Mouse (Mus musculus) spleen, postnatal 14 days (tissue): ENCODE results near the gene Vps37d.

Source experiments
- DNase-seq, 2 experiments: peaks; one replicate each; pipeline ENCODE4 v3.0.0; 2021 to 2022; ENCODE audit warnings: low spot score in 2 of 2

The Vps37d gene

GRCm38 (mm10) chr5:135077564-135078481 is at the start of gene Vps37d:
TSS of gene Vps37d (minus strand) at chr5:135078266.
- DNase-seq = peak; percentile 83 to 91

GRCm38 (mm10) chr5:135127669-135128068 is 49.6 kb upstream of the Vps37d start:
- no peak for DNase-seq

- DNase-seq = no peak
Measured at GRCm38 (mm10) chr5:135126121-135126520, 48.1 kb upstream of the Vps37d start.

GRCm38 (mm10) chr5:135120753-135121152 is 42.7 kb upstream of the Vps37d start:
- no peak for DNase-seq

- peak in 1 of 2 experiments; percentile 47 for DNase-seq
Measured at GRCm38 (mm10) chr5:135118589-135119081, 40.6 kb upstream of the Vps37d start.

- DNase-seq = no peak
Measured at GRCm38 (mm10) chr5:135115241-135115640, 37.2 kb upstream of the Vps37d start.

- no peak for DNase-seq
Measured at GRCm38 (mm10) chr5:135113782-135114181, 35.7 kb upstream of the Vps37d start.

- DNase-seq = no peak
Measured at GRCm38 (mm10) chr5:135109976-135110375, 31.9 kb upstream of the Vps37d start.

GRCm38 (mm10) chr5:135109426-135109825 is 31.4 kb upstream of the Vps37d start:
- DNase-seq = no peak

GRCm38 (mm10) chr5:135109017-135109416 is 31.0 kb upstream of the Vps37d start:
- DNase-seq = no peak

- peak in 1 of 2 experiments; percentile 17 for DNase-seq
Measured at GRCm38 (mm10) chr5:135107521-135108501, 29.7 kb upstream of the Vps37d start.

GRCm38 (mm10) chr5:135106758-135107256 is 28.7 kb upstream of the Vps37d start:
- peak in 1 of 2 experiments; percentile 53 for DNase-seq

GRCm38 (mm10) chr5:135103999-135104660 is 26.1 kb upstream of the Vps37d start:
- no peak for DNase-seq

- no peak for DNase-seq
Measured at GRCm38 (mm10) chr5:135100981-135101380, 22.9 kb upstream of the Vps37d start.

- DNase-seq = no peak
Measured at GRCm38 (mm10) chr5:135089653-135090052, 11.6 kb upstream of the Vps37d start, which contains the start of gene Mlxipl. TSS of gene Mlxipl (plus strand) at chr5:135089890.

- no peak for DNase-seq
Measured at GRCm38 (mm10) chr5:135086871-135087270, 8.8 kb upstream of the Vps37d start.

- DNase-seq = no peak
Measured at GRCm38 (mm10) chr5:135080539-135080938, 2.5 kb upstream of the Vps37d start.

GRCm38 (mm10) chr5:135079578-135079977 is 1.5 kb upstream of the Vps37d start:
- no peak for DNase-seq

GRCm38 (mm10) chr5:135078482-135078810 is 380 bp upstream of the Vps37d start:
- no peak for DNase-seq

GRCm38 (mm10) chr5:135076931-135077505 is 1.0 kb downstream of the Vps37d start:
- no peak for DNase-seq

- no peak for DNase-seq
Measured at GRCm38 (mm10) chr5:135076368-135076767, 1.7 kb downstream of the Vps37d start.
